ENCODE assay signal across 9 mouse cellular contexts in the genomic region with DNA sequence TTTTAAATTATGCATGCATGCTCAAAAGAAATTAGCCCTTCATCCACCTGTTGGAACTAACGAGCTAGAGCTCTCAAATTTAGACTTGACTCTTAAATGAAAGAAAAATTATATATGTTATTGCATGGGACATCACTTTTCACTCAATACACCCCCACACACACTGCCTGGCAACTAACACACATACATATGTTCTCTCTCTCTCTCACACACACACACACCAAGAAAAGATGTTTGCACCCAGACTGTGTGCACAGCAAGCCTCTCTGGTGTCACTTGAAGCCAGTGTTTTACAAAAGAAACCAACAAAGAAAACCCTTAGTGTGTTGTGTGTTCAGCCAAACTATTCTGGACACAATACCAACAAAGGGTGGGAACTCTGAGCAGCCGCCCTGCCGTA.
A peak's percentile ranks its signal among the peaks of the same experiment; 100 is the strongest.
DNase-seq lines count a peak whose midpoint lies in the region; ATAC-seq and TF ChIP-seq lines count a peak whose summit lies in the region.
"Had no signal": no experiment of that assay in that cellular context is flagged by ENCODE, and none has a peak within 500 bp of the region (broad histone marks: within the 10 kb centered on the region; RNA-seq: fewer than 3 reads in every experiment).

No protein-coding gene starts in this region.

- H3K4me1 ChIP-seq in CH12.LX (ENCODE audit: control insufficient read depth in 1 of 2, insufficient read depth in 2 of 2) = peaks cover 0 to 18% of the 10 kb centered on the region in 2 experiments; a peak in 2 of 4 replicates
- H3K4me1 ChIP-seq in brown adipose tissue, adult 24 weeks (ENCODE audit: control insufficient read depth, insufficient read depth, insufficient read length, low read length) = peaks cover 8% of the 10 kb centered on the region
- peaks cover 20% of the 10 kb centered on the region for H3K4me1 ChIP-seq in forebrain, embryonic 15.5 days
- peaks cover 10% of the 10 kb centered on the region; the same call in 1 of the 2 replicates for H3K4me1 ChIP-seq in midbrain, embryonic 13.5 days (replicated peaks)

- dilution Hi-C loops in CH12.LX (cut with MboI; ENCODE audit: extremely low pct_ligation_motif_present, extremely low pct_unique_long_range_greater_than_20kb, low sequenced_read_pairs) = no loop called here

- peak; percentile 63 for ATAC-seq in forebrain, embryonic 15.5 days (replicated peaks)
- ATAC-seq in midbrain, embryonic 13.5 days = peak; percentile 63
- ATAC-seq in frontal cortex, adult (ENCODE audit: low TSS enrichment) = no peak

- H3K4me3 ChIP-seq in CH12.LX (replicated peaks in 1 of 3; ENCODE audit: low read depth in 2 of 3, low read length in 2 of 3, poor library complexity in 1 of 3) = no peak overlapping the region
- H3K4me3 ChIP-seq in brown adipose tissue, adult 24 weeks (ENCODE audit: insufficient read depth, low read depth, low read length) = no peak overlapping the region
- H3K4me3 ChIP-seq in forebrain, embryonic 15.5 days = no peak overlapping the region
- H3K4me3 ChIP-seq in midbrain, embryonic 13.5 days (replicated peaks) = no peak overlapping the region
- H3K4me3 ChIP-seq: erythroblast, embryonic 14.5 days had no signal

- no peaks in the 10 kb centered on the region for H3K79me2 ChIP-seq in CH12.LX (replicated peaks; ENCODE audit: control insufficient read depth, extremely low read depth, insufficient read depth, poor library complexity, severe bottlenecking)

- H3K27me3 ChIP-seq in CH12.LX (replicated peaks) = no peaks in the 10 kb centered on the region
- no peaks in the 10 kb centered on the region for H3K27me3 ChIP-seq in forebrain, embryonic 15.5 days
- H3K27me3 ChIP-seq in midbrain, embryonic 13.5 days = no peaks in the 10 kb centered on the region

- TF ChIP-seq EP300 in CH12.LX (IDR thresholded peaks at IDR 0.05; ENCODE audit: low read length) = no peak

- TF ChIP-seq CTCF in CH12.LX (conservative IDR thresholded peaks at IDR 0.05 in 1 of 2, IDR thresholded peaks at IDR 0.05 in 1 of 2; ENCODE audit: low read depth in 2 of 2, low read length in 2 of 2) = no peak

- no peak for TF ChIP-seq POLR2A in CH12.LX (IDR thresholded peaks at IDR 0.05; ENCODE audit: low read depth, low read length)

- TF ChIP-seq RAD21 in CH12.LX (IDR thresholded peaks at IDR 0.05; ENCODE audit: low read depth, low read length) = no peak

- WGBS in forebrain, embryonic 15.5 days = 22% methylated on average over 3 of the region's 3 CpGs
- 48% methylated on average over 3 of the region's 3 CpGs for WGBS in midbrain, embryonic 13.5 days

- H3K36me3 ChIP-seq in CH12.LX (replicated peaks in 1 of 2; ENCODE audit: control insufficient read depth in 1 of 2, insufficient read depth in 1 of 2, low read length in 1 of 2) = no peaks in the 10 kb centered on the region
- no peaks in the 10 kb centered on the region for H3K36me3 ChIP-seq in forebrain, embryonic 15.5 days
- no peaks in the 10 kb centered on the region for H3K36me3 ChIP-seq in midbrain, embryonic 13.5 days

- DNase-seq in CH12.LX (ENCODE audit: extremely low read depth) = no peak
- no peak for DNase-seq in kidney, postnatal 10 days
- DNase-seq in yolk sac, embryonic 10.5 days (ENCODE audit: low spot score) = no peak

- H3K4me2 ChIP-seq in CH12.LX (ENCODE audit: insufficient read depth, low read depth, poor library complexity, severe bottlenecking) = peak overlapping the region; percentile 99
- H3K4me2 ChIP-seq in forebrain, embryonic 15.5 days (replicated peaks) = no peak overlapping the region
- no peak overlapping the region for H3K4me2 ChIP-seq in midbrain, embryonic 13.5 days (replicated peaks)

- no peaks in the 10 kb centered on the region for H3K9me3 ChIP-seq in CH12.LX (replicated peaks; ENCODE audit: low read length)
- no peaks in the 10 kb centered on the region for H3K9me3 ChIP-seq in forebrain, embryonic 15.5 days
- peaks cover 5% of the 10 kb centered on the region; the same call in 1 of the 2 replicates for H3K9me3 ChIP-seq in midbrain, embryonic 13.5 days

- in situ Hi-C loops in CH12.LX (cut with MboI; ENCODE audit: low pct_ligation_motif_present, low pct_unique_long_range_greater_than_20kb, low sequenced_read_pairs) = loop anchor here (10.0 kb wide), 1 partner anchor 706 kb away; no protein-coding TSS in a partner anchor

- H3K27ac ChIP-seq in CH12.LX (ENCODE audit: insufficient read depth, low read depth) = no peak overlapping the region
- 0 out of 2 replicates have a peak overlapping the region, but pooled peaks have one; percentile 12 for H3K27ac ChIP-seq in brown adipose tissue, adult 24 weeks (replicated peaks; ENCODE audit: low read depth, low read length)
- H3K27ac ChIP-seq in forebrain, embryonic 15.5 days (replicated peaks) = 0 out of 2 replicates have a peak overlapping the region, but pooled peaks have one; percentile 19
- no peak overlapping the region for H3K27ac ChIP-seq in midbrain, embryonic 13.5 days

- no peak overlapping the region for H3K9ac ChIP-seq in CH12.LX (ENCODE audit: insufficient read depth, low read depth)
- H3K9ac ChIP-seq in forebrain, embryonic 15.5 days (replicated peaks) = no peak overlapping the region
- no peak overlapping the region for H3K9ac ChIP-seq in midbrain, embryonic 13.5 days (replicated peaks)
- H3K9ac ChIP-seq: liver, postnatal 0 days had no signal

TF ChIP-seq in CH12.LX, 34 proteins besides CTCF, POLR2A, EP300 and RAD21:
- TF ChIP-seq IRF4 (IDR thresholded peaks at IDR 0.05; ENCODE audit: low read depth, low read length) (no peak), GABPA (IDR thresholded peaks at IDR 0.05; ENCODE audit: insufficient replicate concordance, low read depth, low read length) (no peak), CHD2 (IDR thresholded peaks at IDR 0.05; ENCODE audit: low read length) (no peak), MAX (IDR thresholded peaks at IDR 0.05; ENCODE audit: low read length) (no peak), KAT2A (IDR thresholded peaks at IDR 0.05; ENCODE audit: insufficient replicate concordance, low read length) (no peak), JUN (IDR thresholded peaks at IDR 0.05; ENCODE audit: insufficient read depth, low read depth, low read length) (no peak), TCF12 (IDR thresholded peaks at IDR 0.05; ENCODE audit: low read depth, low read length) (no peak), UBTF (IDR thresholded peaks at IDR 0.05; ENCODE audit: low read depth, low read length) (no peak), MAFK (IDR thresholded peaks at IDR 0.05; ENCODE audit: insufficient replicate concordance, low read length) (no peak)

Comparison
In these comparisons a context has a peak if more than half of its experiments do, and no peak if none do; other contexts are left out.
1. H3K27ac ChIP-seq: peak in brown adipose tissue, adult 24 weeks (single experiment) and forebrain, embryonic 15.5 days (single experiment); none in CH12.LX (single experiment) and midbrain, embryonic 13.5 days (single experiment).